Mouse (Mus musculus) intestine, postnatal 0 days (tissue): ENCODE data around the gene Farsa. TPM values are rescaled to one million over a fixed set of nuclear protein-coding genes. Genes with fewer than 3 reads are reported as not detected.
"Not testable (repeated sequence)": the region's sequence is repeated elsewhere in the genome, so short reads cannot be mapped to it uniquely, and the experiment has no call there.

Experiments used
- ATAC-seq: fragments of 200-750 bp; cut with Nextera tagmentation; 2 replicates; pipeline ENCODE4 v1.8.0; 2017; ENCODE audit warnings: mild to moderate bottlenecking, moderate TSS enrichment, moderate library complexity
- H3K27ac ChIP-seq: fragments of 300-500 bp; sonication (generic); 2 replicates; pipeline ENCODE4 v1.5.1; 2014; ENCODE audit warnings: mild to moderate bottlenecking, low read depth, low read length, moderate library complexity
- H3K27me3 ChIP-seq: fragments of 300-500 bp; sonication (generic); replicated peaks from 2 replicates; pipeline ENCODE4 v1.6.1; 2014; ENCODE audit warnings: low read length, mixed read lengths; ENCODE audit not compliant: control insufficient read depth, insufficient read depth
- H3K36me3 ChIP-seq: fragments of 300-500 bp; sonication (generic); 2 replicates; pipeline ENCODE4 v1.6.1; 2014; ENCODE audit warnings: mild to moderate bottlenecking, moderate library complexity; ENCODE audit not compliant: control insufficient read depth, insufficient read depth
- H3K4me1 ChIP-seq: fragments of 300-500 bp; sonication (generic); replicated peaks from 2 replicates; pipeline ENCODE4 v1.6.1; 2014; ENCODE audit warnings: antibody characterized with exemption, low read length, mixed read lengths; ENCODE audit not compliant: control insufficient read depth, insufficient read depth
- H3K4me2 ChIP-seq: fragments of 300-500 bp; sonication (generic); replicated peaks from 2 replicates; pipeline ENCODE4 v1.6.1; 2014; ENCODE audit warnings: low read depth, mild to moderate bottlenecking, moderate library complexity
- H3K4me3 ChIP-seq: fragments of 300-500 bp; sonication (generic); 2 replicates; pipeline ENCODE4 v1.5.1; 2014; ENCODE audit warnings: low read depth, low read length
- H3K9ac ChIP-seq: fragments of 300-500 bp; sonication (generic); 2 replicates; pipeline ENCODE4 v1.6.1; 2014; ENCODE audit warnings: mild to moderate bottlenecking, low read depth, low read length
- H3K9me3 ChIP-seq: fragments of 300-500 bp; sonication (generic); 2 replicates; pipeline ENCODE4 v1.6.1; 2016; ENCODE audit warnings: mixed run types; ENCODE audit not compliant: control insufficient read depth
- CTCF ChIP-seq: sonication (generic); IDR thresholded peaks from 2 replicates; pipeline ENCODE4 v1.5.1; 2016; ENCODE audit warnings: low read depth, mild to moderate bottlenecking, control low read depth, antibody characterized with exemption, moderate library complexity
- WGBS: fragments of 180-500 bp; shearing (Covaris S2); extraction: QIAGEN DNeasy Blood & Tissue Kit; methylation state at CpG from one replicate; pipeline ENCODE4 v1.1.7; 2014; 5-methylcytosine and 5-hydroxymethylcytosine counted together
- polyA plus RNA-seq: library from polyadenylated mRNA; unstranded; fragments of >200 nt; fragmentation: Nextera tagmentation; extraction: Ambion mirVana; gene quantifications from 2 replicates; pipeline ENCODE4 v1.2.1, GENCODE M21; 2015

The Farsa gene
- polyA plus RNA-seq, 1 experiment from 2014 or later: 28.3 TPM

GRCm38 (mm10) chr8:84823653-84824052 lies 33.1 kb upstream of the Farsa start:
- 2% methylated on average over 18 of the region's 18 CpGs for WGBS
- TF ChIP-seq CTCF: peak; percentile 93
- Histone ChIP-seq H3K36me3 (no peaks in the 10 kb centered on the region; the same call in 1 of the 2 replicates), H3K4me1 (no peaks in the 10 kb centered on the region), H3K27me3 (no peaks in the 10 kb centered on the region), H3K9ac (no peak overlapping the region), H3K4me3 (no peak overlapping the region), H3K9me3 (no peaks in the 10 kb centered on the region), H3K27ac (no peak overlapping the region), H3K4me2 (0 out of 2 replicates have a peak overlapping the region, but pooled peaks have one; percentile 17)
- peak; percentile 55; the same call in 1 of the 2 replicates for ATAC-seq

- Histone ChIP-seq H3K9me3 (no peaks in the 10 kb centered on the region), H3K36me3 (no peaks in the 10 kb centered on the region; the same call in 1 of the 2 replicates), H3K4me3 (no peak overlapping the region), H3K27me3 (no peaks in the 10 kb centered on the region), H3K4me2 (no peak overlapping the region), H3K27ac (no peak overlapping the region), H3K9ac (no peak overlapping the region), H3K4me1 (no peaks in the 10 kb centered on the region)
- ATAC-seq: no peak
- 49% methylated on average over 4 of the region's 4 CpGs for WGBS
- no peak for TF ChIP-seq CTCF
Measured at GRCm38 (mm10) chr8:84825636-84826035, 31.2 kb upstream of the Farsa start.

- not testable (repeated sequence) for H3K27ac ChIP-seq, H3K36me3 ChIP-seq, H3K27me3 ChIP-seq, H3K9me3 ChIP-seq, H3K9ac ChIP-seq, H3K4me2 ChIP-seq, ATAC-seq, H3K4me1 ChIP-seq, H3K4me3 ChIP-seq
- WGBS: 73% methylated on average over 1 of the region's 2 CpGs
Measured at GRCm38 (mm10) chr8:84826518-84826917, 30.3 kb upstream of the Farsa start.

- Histone ChIP-seq H3K36me3 (peaks cover 26% of the 10 kb centered on the region), H3K4me3 (peak within 1 kb of the TSS; percentile 93), H3K27ac (peak within 1 kb of the TSS; percentile 71), H3K9me3 (no peaks in the 10 kb centered on the region), H3K9ac (peak within 1 kb of the TSS; percentile 83), H3K4me1 (no peaks in the 10 kb centered on the region), H3K27me3 (no peaks in the 10 kb centered on the region), H3K4me2 (peak within 1 kb of the TSS; percentile 87)
- TF ChIP-seq CTCF: peak; percentile 40
- 60% methylated on average over 11 of the region's 11 CpGs for WGBS
- no peak for ATAC-seq
Measured at GRCm38 (mm10) chr8:84831490-84831889, 25.3 kb upstream of the Farsa start, which contains the start of gene Gadd45gip1. Gene Gadd45gip1, plus strand, starts transcription at chr8:84831522.

GRCm38 (mm10) chr8:84832034-84832717 lies 24.6 kb upstream of the Farsa start:
- ATAC-seq: peak; percentile 76

GRCm38 (mm10) chr8:84832759-84833742 lies 23.7 kb upstream of the Farsa start:
- WGBS: 40% methylated on average over 10 of the region's 10 CpGs
- H3K9ac ChIP-seq: peak overlapping the region; percentile 83
- no peak overlapping the region; the same call in 1 of the 2 replicates for H3K27ac ChIP-seq
- H3K27me3 ChIP-seq: no peaks in the 10 kb centered on the region
- H3K4me1 ChIP-seq: no peaks in the 10 kb centered on the region
- peaks cover 41% of the 10 kb centered on the region for H3K36me3 ChIP-seq
- TF ChIP-seq CTCF: peak; percentile 49
- no peak for ATAC-seq
- peak overlapping the region; percentile 87 for H3K4me2 ChIP-seq
- no peaks in the 10 kb centered on the region for H3K9me3 ChIP-seq
- peak overlapping the region; percentile 93 for H3K4me3 ChIP-seq

More at GRCm38 (mm10) chr8:84832034-84832717, 24.6 kb upstream of the Farsa start:
- WGBS: 1% methylated on average over 57 of the region's 59 CpGs
- H3K27me3 ChIP-seq: no peaks in the 10 kb centered on the region
- peak overlapping the region; percentile 87 for H3K4me2 ChIP-seq
- no peak for TF ChIP-seq CTCF
- H3K9ac ChIP-seq: peak overlapping the region; percentile 83
- H3K4me3 ChIP-seq: peak overlapping the region; percentile 93
- no peaks in the 10 kb centered on the region for H3K9me3 ChIP-seq
- peaks cover 32% of the 10 kb centered on the region for H3K36me3 ChIP-seq
- peak overlapping the region; percentile 71 for H3K27ac ChIP-seq
- no peaks in the 10 kb centered on the region for H3K4me1 ChIP-seq
